Mouse (Mus musculus) small intestine, adult 2 months (tissue): Measurements from ENCODE around the gene Wfdc16.

Experiments
- CTCF ChIP-seq: fragments of 200-500 bp; IDR thresholded peaks from 2 replicates; pipeline ENCODE4 v1.5.1; 2012; ENCODE audit warnings: low read depth, mild to moderate bottlenecking, control low read depth, inconsistent platforms, low read length, moderate library complexity, mixed read lengths; ENCODE audit not compliant: insufficient replicate concordance, insufficient read length; ENCODE audit errors: extremely low read depth
- POLR2A ChIP-seq: fragments of 200-500 bp; IDR thresholded peaks from 2 replicates; pipeline ENCODE4 v1.6.1; 2012; ENCODE audit warnings: low read depth, mild to moderate bottlenecking, control low read depth, inconsistent platforms, low read length, moderate library complexity

DNA sequence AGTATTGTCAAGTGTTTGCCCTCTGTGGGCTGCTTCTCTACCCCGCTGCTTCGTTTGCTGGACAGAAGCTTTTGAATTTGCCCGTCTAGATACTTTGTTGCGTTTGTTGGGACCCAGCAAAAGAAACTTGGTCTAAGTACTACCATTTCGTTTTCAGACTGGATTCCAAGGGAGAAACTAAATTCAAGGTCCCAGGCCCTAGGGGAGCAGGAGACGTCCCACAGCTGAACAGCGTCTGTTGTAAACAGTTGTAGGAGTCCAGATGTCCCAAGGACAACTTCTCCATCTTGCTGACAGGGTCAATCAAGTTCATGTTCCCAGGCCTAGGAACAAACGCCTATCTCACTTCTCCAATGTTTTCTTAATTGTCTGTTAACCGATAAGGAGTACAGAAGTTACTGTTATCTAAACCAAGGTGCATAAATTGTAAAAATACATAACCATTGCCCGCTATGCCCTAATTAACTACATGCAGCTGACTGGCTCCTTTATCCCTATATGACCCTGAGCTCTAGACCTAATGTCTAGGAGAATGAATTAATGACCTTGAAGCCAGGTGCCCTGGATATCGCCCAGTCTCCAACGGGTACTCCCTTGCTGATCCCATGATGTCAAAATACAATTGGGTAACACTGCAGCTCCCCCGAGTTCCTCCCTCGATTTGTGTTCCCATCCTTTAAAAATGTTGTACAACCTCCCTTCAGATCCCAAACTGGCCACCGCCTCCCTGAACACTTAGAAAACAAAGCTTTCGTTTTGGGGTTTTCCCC, 38.5 kb upstream of the Wfdc16 start:
- no peak for TF ChIP-seq CTCF
- TF ChIP-seq POLR2A, result no peak
